Mouse (Mus musculus): ENCODE measurements around the gene D630045J12Rik. TPM values are rescaled to one million over a fixed set of nuclear protein-coding genes. Genes with fewer than 3 reads are reported as not detected.

Gene D630045J12Rik
- total and polyA plus RNA-seq, 3 experiments, result 2.5 to 6.2 TPM; not detected in 1

DNA sequence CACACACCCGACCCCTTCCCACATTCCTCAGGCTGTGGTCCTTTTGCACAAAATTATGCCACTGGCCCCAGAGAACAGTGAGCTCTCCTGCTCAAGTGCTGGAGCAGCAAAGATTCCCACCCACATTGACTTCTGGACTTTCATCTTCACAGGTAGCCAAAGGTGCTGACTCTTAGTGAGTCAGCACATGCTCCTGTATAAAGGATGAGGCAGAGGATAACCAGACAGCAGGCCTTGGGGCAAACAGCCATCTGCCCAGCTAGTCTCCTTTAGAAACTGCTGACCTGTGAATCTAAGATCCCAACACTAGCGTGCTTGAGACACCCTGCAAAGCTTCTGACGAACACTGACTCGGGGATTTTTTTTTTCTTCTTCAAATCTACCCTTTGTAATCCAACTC, 15.4 kb downstream of the D630045J12Rik start:
- Histone ChIP-seq H3K79me2 (ENCODE audit: control insufficient read depth, insufficient read depth, low read length, poor library complexity) (no peaks in the 10 kb centered on the region), H3K9ac (ENCODE audit: control insufficient read depth, low read depth, low read length, poor library complexity, severe bottlenecking) (no peak overlapping the region), H3K27ac (ENCODE audit: control insufficient read depth, low read depth, low read length) (no peak overlapping the region), H3K4me3 (ENCODE audit: control insufficient read depth in 1 of 2, insufficient read depth in 1 of 2, low read depth in 2 of 2, low read length in 2 of 2) (no peak overlapping the region), H3K36me3 (ENCODE audit: control insufficient read depth in 1 of 2, insufficient read depth in 2 of 2, low read length in 2 of 2) (peaks cover 0 to 16% of the 10 kb centered on the region in 2 experiments; a peak in 2 of 4 replicates), H3K4me1 (ENCODE audit: control insufficient read depth in 1 of 2, insufficient read depth in 2 of 2, low read length in 2 of 2) (peaks cover 7 to 20% of the 10 kb centered on the region in 2 experiments), H3K9me3 (replicated peaks; ENCODE audit: insufficient read depth, low read length) (no peaks in the 10 kb centered on the region), H3K27me3 (ENCODE audit: control insufficient read depth in 1 of 2, insufficient read depth in 2 of 2, low read length in 2 of 2) (no peaks in the 10 kb centered on the region)
- no peak for DNase-seq (ENCODE audit: low read depth, low spot score)
- TF ChIP-seq SMC3 (IDR thresholded peaks at IDR 0.05; ENCODE audit: low read depth, low read length) (no peak), ZNF384 (IDR thresholded peaks at IDR 0.05; ENCODE audit: low read depth, low read length) (no peak), TAL1 (IDR thresholded peaks at IDR 0.05; ENCODE audit: low read length) (no peak), MYC (IDR thresholded peaks at IDR 0.05; ENCODE audit: low read depth, low read length) (no peak), ZKSCAN1 (IDR thresholded peaks at IDR 0.05; ENCODE audit: low read depth, low read length) (no peak), POLR2AphosphoS5 (IDR thresholded peaks at IDR 0.05; ENCODE audit: borderline replicate concordance, low read depth, low read length) (no peak)

DNA sequence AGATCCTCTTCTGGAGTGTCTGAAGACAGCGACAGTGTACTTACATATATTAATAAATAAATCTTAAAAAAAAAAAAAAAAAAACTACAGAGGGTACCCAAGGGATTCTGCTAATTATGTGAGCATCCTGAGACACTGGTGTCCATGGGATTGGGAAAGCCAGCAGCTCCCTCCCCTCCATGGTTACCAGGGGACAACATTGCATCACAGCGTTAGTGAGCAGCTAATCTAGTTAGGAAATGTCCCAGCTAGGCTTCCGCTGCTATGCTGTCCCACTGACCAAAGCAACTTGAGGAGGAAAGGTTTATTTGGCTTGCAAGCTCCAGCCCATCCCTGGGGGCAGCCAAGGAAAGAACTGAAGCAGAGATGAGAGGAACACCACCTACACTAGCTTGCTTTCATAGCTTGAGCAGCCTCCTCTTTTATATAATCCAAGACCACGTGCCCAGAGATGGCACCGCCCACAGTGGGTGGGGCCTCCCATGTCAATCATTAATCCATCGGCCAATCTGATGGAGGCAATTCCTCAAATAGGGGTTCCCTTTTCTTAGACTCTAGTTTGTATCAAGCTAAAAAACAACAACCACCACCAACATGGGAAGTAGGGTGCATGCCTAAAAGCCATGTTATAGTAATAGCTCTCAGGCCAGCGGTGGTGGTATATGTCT, 17.7 kb downstream of the D630045J12Rik start:
- Histone ChIP-seq H3K36me3 (ENCODE audit: control insufficient read depth in 1 of 2, insufficient read depth in 2 of 2, low read length in 2 of 2) (peaks cover 0 to under 1% of the 10 kb centered on the region in 2 experiments; a peak in 1 of 4 replicates), H3K9ac (ENCODE audit: control insufficient read depth, low read depth, low read length, poor library complexity, severe bottlenecking) (no peak overlapping the region), H3K27me3 (ENCODE audit: control insufficient read depth in 1 of 2, insufficient read depth in 2 of 2, low read length in 2 of 2) (no peaks in the 10 kb centered on the region), H3K27ac (ENCODE audit: control insufficient read depth, low read depth, low read length) (no peak overlapping the region), H3K4me3 (ENCODE audit: control insufficient read depth in 1 of 2, insufficient read depth in 1 of 2, low read depth in 2 of 2, low read length in 2 of 2) (no peak overlapping the region), H3K4me1 (ENCODE audit: control insufficient read depth in 1 of 2, insufficient read depth in 2 of 2, low read length in 2 of 2) (no peaks in the 10 kb centered on the region; a peak in 1 of 4 replicates), H3K79me2 (ENCODE audit: control insufficient read depth, insufficient read depth, low read length, poor library complexity) (no peaks in the 10 kb centered on the region), H3K9me3 (replicated peaks; ENCODE audit: insufficient read depth, low read length) (no peaks in the 10 kb centered on the region)
- DNase-seq (ENCODE audit: low read depth, low spot score), result peak; percentile 65
- TF ChIP-seq TCF12 (IDR thresholded peaks at IDR 0.05; ENCODE audit: low read depth, low read length) (no peak), USF1 (IDR thresholded peaks at IDR 0.05; ENCODE audit: low read depth, low read length) (peak; percentile 74)

DNA sequence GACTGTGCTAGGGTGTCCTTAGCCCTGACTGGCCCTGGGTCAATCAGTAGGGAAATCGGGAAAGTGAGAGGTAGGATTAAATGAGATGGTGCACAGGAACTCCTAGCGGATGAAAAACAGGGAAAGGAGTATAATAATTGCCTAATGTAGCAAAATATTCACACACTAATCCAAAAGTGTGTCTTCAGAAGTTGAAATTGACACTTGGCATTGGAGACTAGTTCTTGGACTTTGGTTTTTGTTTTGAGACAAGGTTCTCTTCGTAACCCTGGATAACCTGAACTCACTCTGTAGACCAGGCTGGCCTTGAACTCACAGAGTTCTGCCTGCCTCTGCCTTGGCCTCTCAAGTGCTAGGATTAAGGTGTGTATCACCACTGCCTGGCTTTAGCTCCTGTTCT, 20.0 kb downstream of the D630045J12Rik start:
- TF ChIP-seq NELFE (IDR thresholded peaks at IDR 0.05; ENCODE audit: low read depth, low read length), result no peak
- no peak for TF ChIP-seq TBP (IDR thresholded peaks at IDR 0.05; ENCODE audit: low read depth, low read length)
- no peak for TF ChIP-seq ZKSCAN1 (IDR thresholded peaks at IDR 0.05; ENCODE audit: low read depth, low read length)
- TF ChIP-seq ZMIZ1 (IDR thresholded peaks at IDR 0.05; ENCODE audit: low read depth, low read length), result no peak
- no peak for TF ChIP-seq MXI1 (IDR thresholded peaks at IDR 0.05; ENCODE audit: low read depth, low read length)
- TF ChIP-seq EP300 (IDR thresholded peaks at IDR 0.05; ENCODE audit: low read depth in 1 of 2, low read length in 2 of 2), result no peak
- H3K27ac ChIP-seq (ENCODE audit: control insufficient read depth, low read depth, low read length), result no peak overlapping the region

More for the DNA sequence above, 20.0 kb downstream of the D630045J12Rik start:
- no peak for DNase-seq (ENCODE audit: low read depth, low spot score)
- H3K9me3 ChIP-seq (replicated peaks; ENCODE audit: insufficient read depth, low read length), result no peaks in the 10 kb centered on the region
- H3K4me3 ChIP-seq (ENCODE audit: control insufficient read depth in 1 of 2, insufficient read depth in 1 of 2, low read depth in 2 of 2, low read length in 2 of 2), result no peak overlapping the region
- H3K36me3 ChIP-seq (ENCODE audit: control insufficient read depth in 1 of 2, insufficient read depth in 2 of 2, low read length in 2 of 2), result no peaks in the 10 kb centered on the region
- no peaks in the 10 kb centered on the region for H3K79me2 ChIP-seq (ENCODE audit: control insufficient read depth, insufficient read depth, low read length, poor library complexity)
- H3K9ac ChIP-seq (ENCODE audit: control insufficient read depth, low read depth, low read length, poor library complexity, severe bottlenecking), result no peak overlapping the region
- H3K27me3 ChIP-seq (ENCODE audit: control insufficient read depth in 1 of 2, insufficient read depth in 2 of 2, low read length in 2 of 2), result no peaks in the 10 kb centered on the region
- no peaks in the 10 kb centered on the region; a peak in 1 of 4 replicates for H3K4me1 ChIP-seq (ENCODE audit: control insufficient read depth in 1 of 2, insufficient read depth in 2 of 2, low read length in 2 of 2)
